Mouse (Mus musculus) limb, embryonic 13.5 days (tissue): ENCODE data around the gene Angel2. TPM values are rescaled to one million over a fixed set of nuclear protein-coding genes. Genes with fewer than 3 reads are reported as not detected.
A peak's percentile ranks its signal among the peaks of the same experiment; 100 is the strongest.

Source experiments
- ATAC-seq: fragments of 200-750 bp; cut with Nextera tagmentation; 2 replicates; pipeline ENCODE4 v1.8.0; 2017; ENCODE audit warnings: low read depth, moderate number of reproducible peaks, moderate TSS enrichment; ENCODE audit not compliant: low FRiP score
- H3K27ac ChIP-seq: fragments of 300-500 bp; sonication (generic); 2 replicates; pipeline ENCODE4 v1.5.1; 2015; ENCODE audit warnings: inconsistent platforms, mild to moderate bottlenecking, moderate library complexity
- H3K27me3 ChIP-seq: fragments of 300-500 bp; sonication (generic); 2 replicates; pipeline ENCODE4 v1.6.1; 2015; ENCODE audit warnings: mild to moderate bottlenecking, inconsistent platforms
- H3K36me3 ChIP-seq: fragments of 300-500 bp; sonication (generic); 2 replicates; pipeline ENCODE4 v1.6.1; 2015; ENCODE audit warnings: inconsistent platforms, mild to moderate bottlenecking, moderate library complexity
- H3K4me1 ChIP-seq: fragments of 300-500 bp; sonication (generic); 2 replicates; pipeline ENCODE4 v1.6.1; 2015; ENCODE audit warnings: inconsistent platforms
- H3K4me2 ChIP-seq: fragments of 300-500 bp; sonication (generic); replicated peaks from 2 replicates; pipeline ENCODE4 v1.6.1; 2015; ENCODE audit warnings: inconsistent platforms, mild to moderate bottlenecking, moderate library complexity
- H3K4me3 ChIP-seq: fragments of 300-500 bp; sonication (generic); 2 replicates; pipeline ENCODE4 v1.5.1; 2015; ENCODE audit warnings: moderate library complexity, mild to moderate bottlenecking, inconsistent platforms
- H3K9ac ChIP-seq: fragments of 300-500 bp; sonication (generic); 2 replicates; pipeline ENCODE4 v1.6.1; 2015; ENCODE audit warnings: mild to moderate bottlenecking, inconsistent platforms
- H3K9me3 ChIP-seq: fragments of 300-500 bp; sonication (generic); 2 replicates; pipeline ENCODE4 v1.6.1; 2016; ENCODE audit warnings: inconsistent platforms
- WGBS: fragments of 180-500 bp; shearing (Covaris S2); methylation state at CpG from one replicate; pipeline ENCODE4 v1.1.7; 2015; 5-methylcytosine and 5-hydroxymethylcytosine counted together
- polyA plus RNA-seq: library from polyadenylated mRNA; unstranded; fragments of >200 nt; fragmentation: Nextera tagmentation; extraction: Ambion mirVana; gene quantifications from 2 replicates; pipeline ENCODE4 v1.2.1, GENCODE M21; 2015

Angel2 gene
- polyA plus RNA-seq, 1 experiment from 2014 or later = 55.1 TPM

DNA sequence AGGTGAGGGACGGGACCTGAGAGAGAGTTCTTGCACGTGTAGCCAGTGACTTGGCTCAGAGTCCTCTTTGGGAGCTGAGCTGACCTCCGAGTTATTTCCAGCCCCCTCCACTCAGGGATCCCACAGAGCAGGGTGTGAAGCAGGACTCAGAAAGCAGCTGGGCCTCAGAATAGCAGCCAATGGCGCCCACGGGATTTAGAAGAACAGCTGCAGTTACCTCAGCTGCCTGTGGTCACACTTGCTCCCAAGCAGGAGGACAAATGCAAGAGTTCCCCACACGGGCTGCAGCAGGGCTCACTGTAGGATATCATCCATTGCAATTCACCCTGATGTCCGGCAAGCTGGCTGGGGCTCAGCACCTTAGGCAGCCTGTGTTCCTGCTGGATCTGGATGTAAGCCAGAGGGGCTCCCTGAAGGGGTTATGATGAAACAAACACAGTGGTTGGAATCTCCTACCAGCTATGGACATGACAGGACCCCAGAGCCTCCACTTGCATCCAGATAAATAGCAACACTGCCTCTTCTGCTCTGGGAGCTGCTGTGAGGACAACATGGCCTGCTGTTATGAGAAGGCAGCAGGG, 47.8 kb downstream of the Angel2 start:
- Histone ChIP-seq H3K27me3 (no peaks in the 10 kb centered on the region), H3K4me2 (no peak overlapping the region), H3K4me3 (no peak overlapping the region), H3K9ac (no peak overlapping the region), H3K36me3 (peaks cover 83% of the 10 kb centered on the region), H3K4me1 (peaks cover 48% of the 10 kb centered on the region), H3K27ac (peak overlapping the region; percentile 22; the same call in 1 of the 2 replicates), H3K9me3 (no peaks in the 10 kb centered on the region)
- 56% methylated on average over 7 of the region's 7 CpGs for WGBS
- peak; percentile 77 for ATAC-seq

DNA sequence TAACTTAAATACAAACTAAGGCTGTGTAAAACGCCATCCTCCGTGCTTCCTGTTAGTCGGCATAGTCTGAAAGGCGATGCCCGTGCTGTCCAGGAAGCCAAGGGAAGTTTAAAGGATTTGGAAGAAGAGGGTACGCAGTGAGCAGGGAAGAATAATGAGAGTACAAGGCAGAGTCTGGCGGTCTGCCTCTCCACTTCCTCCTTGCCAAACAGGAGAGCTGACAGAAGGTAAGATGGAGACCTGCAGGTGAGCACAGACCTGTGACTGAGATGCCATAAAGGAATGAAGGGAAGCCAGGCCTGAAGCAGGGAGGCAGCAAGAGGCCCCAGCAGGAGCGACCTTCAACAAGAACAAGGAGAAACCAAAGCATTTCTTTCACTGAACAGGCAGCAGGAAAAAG, 49.3 kb downstream of the Angel2 start:
- Histone ChIP-seq H3K36me3 (peaks cover 69% of the 10 kb centered on the region), H3K4me1 (peaks cover 51% of the 10 kb centered on the region), H3K27me3 (no peaks in the 10 kb centered on the region), H3K27ac (no peak overlapping the region), H3K4me3 (no peak overlapping the region), H3K4me2 (no peak overlapping the region), H3K9ac (no peak overlapping the region), H3K9me3 (no peaks in the 10 kb centered on the region)
- 94% methylated on average over 8 of the region's 8 CpGs for WGBS
- ATAC-seq = no peak

DNA sequence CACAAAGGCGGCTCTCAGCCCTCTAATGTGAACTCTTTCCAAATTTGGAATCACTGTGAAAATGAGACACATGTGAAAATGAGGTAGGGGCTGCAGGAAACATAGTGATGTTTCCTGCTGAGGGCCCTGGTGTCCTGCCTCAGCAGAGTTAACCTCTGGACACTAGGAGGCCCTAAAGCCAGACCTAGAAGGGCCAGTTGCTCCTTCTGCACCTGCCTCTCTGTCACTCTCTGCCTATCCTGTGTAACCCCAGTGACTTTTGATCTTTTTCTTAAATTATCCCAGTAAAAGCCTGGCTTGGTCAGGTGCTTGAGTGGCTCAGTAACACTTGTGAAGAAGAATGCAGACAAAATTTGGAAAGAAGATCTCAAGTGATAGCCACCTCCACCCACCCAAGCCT, 49.9 kb downstream of the Angel2 start:
- WGBS = 77% methylated on average over 1 of the region's 1 CpGs
- no peaks in the 10 kb centered on the region for H3K27me3 ChIP-seq
- no peak overlapping the region for H3K9ac ChIP-seq
- no peak for ATAC-seq
- no peak overlapping the region for H3K27ac ChIP-seq
- peaks cover 63% of the 10 kb centered on the region for H3K36me3 ChIP-seq
- H3K9me3 ChIP-seq = no peaks in the 10 kb centered on the region
- H3K4me1 ChIP-seq = peaks cover 51% of the 10 kb centered on the region
- no peak overlapping the region for H3K4me3 ChIP-seq
- H3K4me2 ChIP-seq = no peak overlapping the region

DNA sequence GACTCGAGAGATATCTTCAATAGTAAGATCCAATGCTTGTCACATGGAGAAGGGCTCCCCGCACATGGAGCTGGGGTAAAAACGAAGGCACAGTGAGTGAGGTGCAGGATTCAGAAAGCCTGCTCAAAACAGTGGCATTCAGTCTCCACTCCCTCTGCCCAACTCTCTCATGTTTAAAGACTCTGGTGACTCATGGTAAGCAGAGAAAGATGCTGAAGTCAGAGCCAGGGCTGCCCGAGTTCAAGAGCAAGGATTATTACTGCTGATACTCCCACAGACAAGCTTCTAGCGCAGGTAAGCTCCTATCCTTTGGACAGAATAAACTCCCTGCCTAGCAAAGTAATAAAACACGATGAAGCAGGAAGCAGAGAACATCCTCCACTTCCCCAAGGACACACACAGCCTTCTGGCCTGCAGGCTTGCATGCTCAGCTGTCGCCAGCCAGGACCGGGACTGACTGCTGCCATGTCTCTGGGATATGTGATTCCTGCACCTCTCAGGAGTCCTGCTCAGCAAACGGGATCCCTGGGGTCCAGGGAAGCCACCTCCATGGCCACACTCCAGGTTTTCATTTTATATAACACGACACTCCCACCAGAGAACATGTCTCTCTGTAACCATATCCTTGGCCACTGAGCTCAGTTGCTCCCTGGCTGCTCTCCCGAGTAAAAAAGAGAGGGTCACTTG, 52.1 kb downstream of the Angel2 start:
- 36% methylated on average over 11 of the region's 11 CpGs for WGBS
- H3K36me3 ChIP-seq = peaks cover 41% of the 10 kb centered on the region
- H3K9me3 ChIP-seq = no peaks in the 10 kb centered on the region
- peak overlapping the region; percentile 78 for H3K4me3 ChIP-seq
- no peaks in the 10 kb centered on the region for H3K27me3 ChIP-seq
- no peak for ATAC-seq
- peak overlapping the region; percentile 93 for H3K9ac ChIP-seq
- H3K4me2 ChIP-seq = peak overlapping the region; percentile 93
- peaks cover 51% of the 10 kb centered on the region for H3K4me1 ChIP-seq
- peak overlapping the region; percentile 4; the same call in 1 of the 2 replicates for H3K27ac ChIP-seq

DNA sequence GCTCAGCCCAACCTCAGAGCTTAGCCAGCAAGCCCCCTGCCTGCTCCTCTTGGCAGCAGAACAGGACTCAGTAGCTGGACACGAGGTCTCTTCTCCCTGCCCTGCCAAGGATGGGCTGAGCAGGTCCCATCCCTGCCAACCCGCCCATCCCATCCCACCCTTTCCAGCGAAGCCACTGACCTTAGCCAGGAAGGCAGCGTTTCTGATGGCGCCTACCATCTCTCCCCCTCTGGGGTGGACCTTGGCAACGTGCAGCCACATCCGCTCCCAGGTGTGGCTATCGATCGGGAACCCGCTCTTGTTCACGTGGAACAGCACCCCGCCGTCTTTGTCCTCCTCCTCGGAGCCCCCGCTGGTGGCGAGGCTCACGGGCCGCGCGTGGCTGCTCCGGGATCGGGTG, 53.1 kb downstream of the Angel2 start:
- Histone ChIP-seq H3K4me1 (peaks cover 42% of the 10 kb centered on the region), H3K36me3 (peaks cover 31% of the 10 kb centered on the region), H3K27me3 (no peaks in the 10 kb centered on the region), H3K9me3 (no peaks in the 10 kb centered on the region), H3K4me2 (peak overlapping the region; percentile 93), H3K4me3 (peak overlapping the region; percentile 78), H3K9ac (peak overlapping the region; percentile 93), H3K27ac (peak overlapping the region; percentile 96)
- 0% methylated on average over 22 of the region's 22 CpGs for WGBS
- no peak for ATAC-seq

DNA sequence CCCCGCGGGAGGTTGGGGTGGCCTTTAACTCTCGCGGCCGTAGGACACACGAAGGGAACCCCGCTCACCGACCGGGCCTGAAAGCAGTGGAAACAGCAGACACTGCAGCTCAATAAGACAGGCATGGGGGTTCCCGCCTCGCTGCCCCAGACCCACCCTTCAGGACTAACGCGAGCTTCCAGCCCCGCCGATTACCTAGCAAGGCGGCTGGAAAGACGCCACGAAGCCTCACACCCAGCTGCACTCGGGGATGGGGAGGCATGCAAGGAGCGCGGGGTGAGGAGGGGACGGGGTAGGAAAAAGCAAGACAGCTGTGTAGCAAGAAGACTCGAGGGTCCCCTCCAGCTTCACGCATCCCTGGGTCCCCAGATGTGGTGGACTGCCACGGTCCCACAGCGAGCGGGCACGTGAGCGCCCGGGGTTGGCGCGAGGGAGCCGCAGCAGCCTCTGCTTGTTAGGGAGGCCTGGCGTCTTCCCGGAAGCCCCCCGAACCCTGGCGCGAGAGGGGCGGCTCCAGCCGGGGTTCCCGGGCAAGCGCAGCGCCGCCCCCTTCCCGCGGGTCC, 53.7 kb downstream of the Angel2 start:
- peak overlapping the region; percentile 78 for H3K4me3 ChIP-seq
- peaks cover 38% of the 10 kb centered on the region for H3K4me1 ChIP-seq
- peaks cover 25% of the 10 kb centered on the region for H3K36me3 ChIP-seq
- no peaks in the 10 kb centered on the region for H3K9me3 ChIP-seq
- WGBS = under 1% methylated on average over 39 of the region's 46 CpGs
- peak overlapping the region; percentile 96 for H3K27ac ChIP-seq
- H3K4me2 ChIP-seq = peak overlapping the region; percentile 93
- ATAC-seq = peak; percentile 82; the same call in 1 of the 2 replicates
- no peaks in the 10 kb centered on the region for H3K27me3 ChIP-seq
- H3K9ac ChIP-seq = peak overlapping the region; percentile 93

DNA sequence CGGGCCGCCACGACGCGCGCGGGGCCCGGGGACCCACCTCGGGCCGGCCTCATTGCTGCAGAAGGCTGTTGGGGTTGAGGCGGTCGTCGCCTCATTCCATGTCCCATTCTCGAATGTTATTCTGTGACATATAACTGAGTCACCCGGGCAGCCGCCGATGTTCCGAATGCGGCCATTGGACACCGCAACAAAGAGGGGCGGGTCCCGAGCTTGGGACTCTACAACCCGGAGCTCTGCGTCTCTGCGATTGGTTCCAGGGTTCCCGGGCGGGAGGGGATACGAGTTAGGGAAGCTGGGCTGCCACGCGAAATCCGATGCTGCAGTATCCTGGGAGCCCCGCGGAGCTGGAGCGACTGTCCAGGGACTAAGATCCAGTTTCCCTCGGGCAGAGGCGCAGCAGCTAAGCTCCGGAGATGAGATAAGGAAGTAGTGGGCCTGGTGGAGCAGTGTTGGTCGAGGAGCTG, 54.2 kb downstream of the Angel2 start, which contains the start of gene Vash2:
Gene Vash2 (minus strand): TSS at position 197 of the 464 bp plus-strand sequence.
- Histone ChIP-seq H3K27me3 (no peaks in the 10 kb centered on the region), H3K9me3 (no peaks in the 10 kb centered on the region), H3K27ac (peak within 1 kb of the TSS; percentile 96), H3K4me2 (peak within 1 kb of the TSS; percentile 93), H3K4me3 (peak within 1 kb of the TSS; percentile 78), H3K4me1 (peaks cover 38% of the 10 kb centered on the region), H3K36me3 (peaks cover 20% of the 10 kb centered on the region), H3K9ac (peak within 1 kb of the TSS; percentile 93)
- WGBS = under 1% methylated on average over 38 of the region's 38 CpGs
- peak; percentile 97 for ATAC-seq

DNA sequence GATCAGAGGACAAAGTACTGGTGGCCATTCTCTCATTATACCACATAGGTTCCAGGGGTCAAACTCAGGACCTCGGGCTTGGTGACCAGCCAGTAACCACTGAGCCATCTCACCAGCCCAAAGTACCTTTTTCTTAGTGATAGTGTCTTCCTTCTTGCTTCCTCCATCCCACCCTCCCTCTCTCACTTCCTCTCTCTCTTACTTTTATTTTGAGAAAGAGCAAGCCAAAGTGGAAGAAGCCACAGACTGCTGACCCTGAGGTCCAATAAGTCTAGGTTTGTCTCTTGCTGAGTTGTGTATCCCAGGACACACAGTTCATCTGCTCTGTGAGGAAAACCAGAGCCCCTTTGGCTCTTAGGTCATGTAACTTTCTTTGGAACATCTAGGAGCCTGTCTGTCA, 55.6 kb downstream of the Angel2 start:
- WGBS = 100% methylated on average over 1 of the region's 1 CpGs
- 0 out of 2 replicates have a peak overlapping the region, but pooled peaks have one; percentile 32 for H3K4me2 ChIP-seq
- ATAC-seq = no peak

DNA sequence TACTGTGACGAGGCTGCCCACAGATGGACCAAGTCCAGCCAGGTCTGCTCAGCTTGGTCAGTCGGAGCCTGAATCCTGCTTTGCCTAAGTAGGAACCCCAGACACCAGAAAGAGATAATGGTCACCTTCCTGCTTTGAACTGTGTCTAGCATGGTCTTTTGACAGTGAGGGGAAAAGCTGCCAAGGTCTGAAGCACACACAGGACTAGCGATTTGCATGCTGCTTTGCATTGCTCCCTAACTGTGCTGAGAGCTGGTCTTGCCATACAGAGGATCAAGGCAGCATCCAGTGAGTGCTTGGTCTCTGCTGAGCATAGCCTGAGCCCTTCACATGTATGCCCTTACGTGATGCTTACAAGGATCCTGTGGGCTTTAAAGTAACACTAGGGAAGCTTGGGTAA, 56.5 kb downstream of the Angel2 start:
- H3K4me1 ChIP-seq = peaks cover 16% of the 10 kb centered on the region
- H3K4me3 ChIP-seq = no peak overlapping the region
- no peak for ATAC-seq
- WGBS = 76% methylated on average over 4 of the region's 4 CpGs
- no peaks in the 10 kb centered on the region for H3K36me3 ChIP-seq
- no peaks in the 10 kb centered on the region for H3K9me3 ChIP-seq
- H3K27ac ChIP-seq = no peak overlapping the region
- no peak overlapping the region for H3K9ac ChIP-seq
- H3K27me3 ChIP-seq = no peaks in the 10 kb centered on the region
- no peak overlapping the region for H3K4me2 ChIP-seq

More for the DNA sequence above, 55.6 kb downstream of the Angel2 start:
- Histone ChIP-seq H3K27ac (no peak overlapping the region), H3K4me1 (peaks cover 25% of the 10 kb centered on the region), H3K9ac (no peak overlapping the region), H3K9me3 (no peaks in the 10 kb centered on the region), H3K36me3 (peaks cover 7% of the 10 kb centered on the region), H3K27me3 (no peaks in the 10 kb centered on the region), H3K4me3 (no peak overlapping the region)

DNA sequence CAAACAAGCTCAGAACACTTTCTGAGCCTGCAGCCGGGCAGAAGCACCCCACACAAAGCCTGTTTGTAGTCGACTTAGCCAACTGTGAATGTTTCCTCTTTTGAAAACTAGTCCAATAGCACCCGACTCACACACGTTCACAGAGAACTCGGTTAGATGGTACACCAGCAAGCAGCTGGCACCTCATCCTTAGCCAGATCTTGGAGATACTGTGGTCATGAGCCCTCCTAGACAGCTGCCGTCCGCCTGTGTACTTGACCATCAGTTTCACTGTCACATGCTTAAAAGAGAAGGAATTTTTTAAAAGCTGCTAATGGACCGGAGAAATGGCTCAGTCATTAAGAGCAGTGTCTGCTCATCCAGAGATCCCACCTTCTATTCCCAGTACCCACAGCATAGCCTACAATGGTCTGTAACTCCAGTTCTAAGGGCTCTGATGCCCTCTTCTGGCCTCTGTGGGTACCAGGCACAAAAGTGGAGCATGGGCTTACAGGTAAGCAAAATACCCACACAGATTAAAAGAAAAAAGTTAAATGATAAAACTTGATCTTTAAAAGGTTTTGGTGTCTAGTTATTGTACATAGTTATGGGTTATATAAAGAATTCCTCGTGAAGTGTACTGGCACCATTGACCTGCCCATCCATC, 64.6 kb downstream of the Angel2 start:
- H3K27ac ChIP-seq = no peak overlapping the region
- 83% methylated on average over 9 of the region's 9 CpGs for WGBS
- no peaks in the 10 kb centered on the region for H3K9me3 ChIP-seq
- H3K27me3 ChIP-seq = no peaks in the 10 kb centered on the region
- ATAC-seq = no peak
- no peak overlapping the region for H3K4me2 ChIP-seq
- no peak overlapping the region for H3K4me3 ChIP-seq
- H3K36me3 ChIP-seq = no peaks in the 10 kb centered on the region
- no peaks in the 10 kb centered on the region for H3K4me1 ChIP-seq
- no peak overlapping the region for H3K9ac ChIP-seq

DNA sequence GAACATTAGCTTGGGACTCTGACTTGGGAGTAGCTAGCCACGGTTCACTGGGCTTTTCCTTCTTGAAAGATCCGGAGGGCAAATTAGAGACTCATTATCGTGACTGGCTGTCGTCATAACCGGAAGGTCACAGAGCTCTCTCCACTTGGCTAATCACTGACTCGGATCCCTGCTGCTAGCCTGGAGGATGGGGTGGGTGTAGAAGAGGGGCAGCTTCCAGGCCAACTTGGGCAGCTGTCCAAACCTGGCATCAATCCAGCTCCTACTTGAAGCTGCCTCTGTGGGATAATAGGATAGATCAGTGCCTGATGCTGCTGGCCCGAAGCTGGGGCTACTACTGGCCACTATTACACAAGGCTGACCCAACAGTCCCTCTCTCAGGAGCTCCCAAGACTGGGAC, 70.6 kb downstream of the Angel2 start:
- no peak overlapping the region for H3K4me2 ChIP-seq
- no peak overlapping the region for H3K27ac ChIP-seq
- H3K9me3 ChIP-seq = peaks cover 6% of the 10 kb centered on the region; the same call in 1 of the 2 replicates
- WGBS = 68% methylated on average over 7 of the region's 7 CpGs
- ATAC-seq = no peak
- H3K4me3 ChIP-seq = no peak overlapping the region
- H3K9ac ChIP-seq = no peak overlapping the region
- no peaks in the 10 kb centered on the region for H3K4me1 ChIP-seq
- no peaks in the 10 kb centered on the region for H3K36me3 ChIP-seq
- no peaks in the 10 kb centered on the region for H3K27me3 ChIP-seq

DNA sequence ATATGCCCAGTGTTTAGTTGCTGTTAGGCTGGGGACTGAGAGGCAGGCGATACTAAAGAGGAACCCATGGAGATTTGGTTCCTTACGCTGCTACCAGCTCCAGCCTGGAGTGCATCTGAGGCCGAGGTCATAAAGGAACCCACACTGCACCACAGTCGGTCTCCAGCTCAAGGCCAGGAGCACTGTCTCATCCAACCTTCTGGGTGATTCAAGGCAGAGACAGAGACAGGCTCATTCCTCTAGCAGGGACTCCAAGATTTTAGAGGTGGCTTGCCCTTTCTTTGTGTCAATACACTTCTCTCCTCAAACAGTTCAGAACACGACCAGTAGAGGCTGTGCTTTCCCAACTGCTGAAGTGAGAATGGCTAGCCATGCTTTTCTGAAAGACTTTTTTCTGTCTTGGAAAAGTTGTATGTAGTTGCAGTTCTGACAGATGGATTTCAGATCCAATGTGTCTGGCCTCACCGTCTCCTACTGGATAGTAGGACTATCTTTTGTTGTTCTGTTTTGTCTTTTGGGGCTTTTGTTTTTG, 71.5 kb downstream of the Angel2 start:
- no peak for ATAC-seq
- H3K36me3 ChIP-seq = no peaks in the 10 kb centered on the region
- H3K9ac ChIP-seq = no peak overlapping the region
- H3K4me2 ChIP-seq = no peak overlapping the region
- H3K9me3 ChIP-seq = peaks cover 6% of the 10 kb centered on the region; the same call in 1 of the 2 replicates
- H3K4me3 ChIP-seq = no peak overlapping the region
- H3K27ac ChIP-seq = no peak overlapping the region
- WGBS = 68% methylated on average over 6 of the region's 6 CpGs
- H3K4me1 ChIP-seq = no peaks in the 10 kb centered on the region
- H3K27me3 ChIP-seq = no peaks in the 10 kb centered on the region
